Mouse (Mus musculus): Measurements from ENCODE around the gene Cyp4f18. TPM values are rescaled to one million over a fixed set of nuclear protein-coding genes. Genes with fewer than 3 reads are reported as not detected.
"Not testable (repeated sequence)": the region's sequence is repeated elsewhere in the genome, so short reads cannot be mapped to it uniquely, and the experiment has no call there.

Cyp4f18 gene
- polyA plus RNA-seq, 1 experiment from 2014 or later: 4.0 TPM

DNA sequence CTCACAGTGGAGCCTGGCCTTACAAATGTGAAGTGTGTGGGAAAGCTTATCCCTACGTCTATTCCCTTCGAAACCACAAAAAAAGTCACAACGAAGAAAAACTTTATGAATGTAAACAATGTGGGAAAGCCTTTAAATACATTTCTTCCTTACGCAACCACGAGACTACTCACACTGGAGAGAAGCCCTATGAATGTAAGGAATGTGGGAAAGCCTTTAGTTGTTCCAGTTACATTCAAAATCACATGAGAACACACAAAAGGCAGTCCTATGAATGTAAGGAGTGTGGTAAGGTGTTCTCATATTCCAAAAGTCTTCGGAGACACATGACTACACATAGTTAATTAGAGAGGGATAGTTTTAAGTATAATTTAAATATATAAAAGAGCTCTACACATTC is 40.8 kb downstream of the Cyp4f18 start:
- H3K36me3 ChIP-seq: peaks cover 33% of the 10 kb centered on the region
- ATAC-seq (ENCODE audit: insufficient read depth, low FRiP score, low read depth): no peak
- no peak overlapping the region for H3K27ac ChIP-seq
- H3K4me1 ChIP-seq: no peaks in the 10 kb centered on the region
- no peaks in the 10 kb centered on the region for H3K9me3 ChIP-seq
- H3K27me3 ChIP-seq (replicated peaks): no peaks in the 10 kb centered on the region
- 79% methylated on average over 6 of the region's 6 CpGs for WGBS
- H3K9ac ChIP-seq: no peak overlapping the region
- H3K4me2 ChIP-seq: no peak overlapping the region
- H3K4me3 ChIP-seq (replicated peaks): no peak overlapping the region

- H3K4me2 ChIP-seq: no peak overlapping the region
Observed at GRCm38 (mm10) chr8:71968100-71968499, 41.3 kb downstream of the Cyp4f18 start.

DNA sequence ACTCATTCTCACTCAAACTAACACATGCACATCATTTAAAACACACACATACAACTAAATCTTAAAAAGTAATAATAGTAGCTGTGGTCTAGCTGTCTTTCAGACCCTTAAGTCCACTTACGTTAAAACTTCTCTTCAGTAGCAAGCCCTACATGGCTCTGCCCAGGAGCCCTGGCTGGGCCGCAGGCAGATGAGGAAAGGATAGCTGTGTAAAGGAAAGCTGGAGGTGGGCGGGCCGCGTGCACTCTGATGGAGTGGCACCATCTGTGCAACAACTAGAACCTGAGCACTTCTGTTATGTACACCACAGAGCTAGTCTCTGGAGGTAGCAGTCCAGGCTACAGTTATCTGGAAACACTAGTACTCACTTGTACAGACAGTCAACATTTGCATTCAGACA is 42.2 kb downstream of the Cyp4f18 start:
- WGBS: 90% methylated on average over 5 of the region's 5 CpGs
- Histone ChIP-seq H3K36me3 (peaks cover 33% of the 10 kb centered on the region), H3K27ac (no peak overlapping the region), H3K27me3 (replicated peaks) (no peaks in the 10 kb centered on the region), H3K4me2 (no peak overlapping the region), H3K9me3 (no peaks in the 10 kb centered on the region), H3K4me3 (replicated peaks) (no peak overlapping the region), H3K9ac (no peak overlapping the region), H3K4me1 (no peaks in the 10 kb centered on the region)
- ATAC-seq (ENCODE audit: insufficient read depth, low FRiP score, low read depth): no peak

More at GRCm38 (mm10) chr8:71968100-71968499, 41.3 kb downstream of the Cyp4f18 start:
- ATAC-seq (ENCODE audit: insufficient read depth, low FRiP score, low read depth): no peak
- peaks cover 33% of the 10 kb centered on the region for H3K36me3 ChIP-seq
- no peak overlapping the region for H3K27ac ChIP-seq
- H3K9me3 ChIP-seq: no peaks in the 10 kb centered on the region
- no peak overlapping the region for H3K4me3 ChIP-seq (replicated peaks)
- no peaks in the 10 kb centered on the region for H3K27me3 ChIP-seq (replicated peaks)
- no peaks in the 10 kb centered on the region for H3K4me1 ChIP-seq
- WGBS: 92% methylated on average over 6 of the region's 6 CpGs
- no peak overlapping the region for H3K9ac ChIP-seq

GRCm38 (mm10) chr8:71966411-71966810 is 43.0 kb downstream of the Cyp4f18 start:
- Histone ChIP-seq H3K9ac (no peak overlapping the region), H3K9me3 (no peaks in the 10 kb centered on the region), H3K27ac (no peak overlapping the region), H3K36me3 (peaks cover 33% of the 10 kb centered on the region), H3K4me2 (no peak overlapping the region), H3K4me1 (no peaks in the 10 kb centered on the region), H3K4me3 (replicated peaks) (no peak overlapping the region), H3K27me3 (replicated peaks) (no peaks in the 10 kb centered on the region)
- no peak for ATAC-seq (ENCODE audit: insufficient read depth, low FRiP score, low read depth)

GRCm38 (mm10) chr8:71965166-71965565 is 44.3 kb downstream of the Cyp4f18 start:
- WGBS: 92% methylated on average over 2 of the region's 2 CpGs
- H3K4me1 ChIP-seq: no peaks in the 10 kb centered on the region
- H3K9me3 ChIP-seq: no peaks in the 10 kb centered on the region
- H3K27me3 ChIP-seq (replicated peaks): no peaks in the 10 kb centered on the region
- H3K4me3 ChIP-seq (replicated peaks): no peak overlapping the region
- peaks cover 33% of the 10 kb centered on the region for H3K36me3 ChIP-seq
- ATAC-seq (ENCODE audit: insufficient read depth, low FRiP score, low read depth): no peak
- H3K27ac ChIP-seq: no peak overlapping the region
- H3K9ac ChIP-seq: no peak overlapping the region
- no peak overlapping the region for H3K4me2 ChIP-seq

DNA sequence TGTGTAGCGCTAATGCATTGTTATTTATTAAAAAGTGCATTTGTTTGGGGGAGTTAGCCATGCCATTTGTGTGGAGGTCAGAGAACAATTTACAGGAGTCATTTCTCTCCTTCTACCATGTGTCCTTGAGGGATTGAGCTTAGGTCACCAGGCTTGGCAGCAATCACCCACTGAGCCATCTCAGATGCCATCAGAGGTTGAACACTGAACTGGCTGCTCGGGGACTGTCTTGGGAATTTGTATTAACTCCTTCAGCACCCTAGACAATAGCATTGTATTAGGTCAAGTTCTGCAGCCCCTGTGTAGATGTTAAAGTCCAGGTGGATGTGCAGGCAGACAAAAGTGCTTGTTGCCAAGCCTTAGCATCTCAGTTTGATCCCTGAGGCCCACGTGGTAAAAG is 45.4 kb downstream of the Cyp4f18 start:
- Histone ChIP-seq H3K4me3 (replicated peaks) (no peak overlapping the region), H3K9ac (no peak overlapping the region), H3K27ac (no peak overlapping the region), H3K36me3 (peaks cover 30% of the 10 kb centered on the region), H3K4me1 (no peaks in the 10 kb centered on the region), H3K9me3 (no peaks in the 10 kb centered on the region), H3K27me3 (replicated peaks) (no peaks in the 10 kb centered on the region), H3K4me2 (no peak overlapping the region)
- ATAC-seq (ENCODE audit: insufficient read depth, low FRiP score, low read depth): no peak
- WGBS: 80% methylated on average over 3 of the region's 3 CpGs

DNA sequence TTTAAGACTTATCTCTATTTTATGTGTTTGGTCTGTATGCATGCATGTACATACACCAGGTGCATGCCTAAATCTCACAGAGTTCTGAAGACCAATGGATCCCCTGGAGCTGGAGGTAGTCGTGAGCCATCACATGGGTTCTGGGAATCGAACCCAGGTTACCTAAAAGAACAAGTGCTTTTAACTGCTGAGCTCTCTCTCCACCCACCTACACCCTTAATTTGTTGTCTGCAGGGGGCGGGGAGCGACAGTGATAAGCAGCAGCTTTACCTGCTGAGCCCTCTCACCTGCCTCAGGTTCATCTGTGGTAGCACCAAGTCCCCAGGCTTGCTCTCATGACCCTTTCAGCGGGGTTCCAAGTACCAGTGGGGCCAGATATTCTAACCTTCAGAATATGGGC is 47.6 kb downstream of the Cyp4f18 start:
- H3K9ac ChIP-seq: no peak overlapping the region
- no peaks in the 10 kb centered on the region for H3K27me3 ChIP-seq (replicated peaks)
- no peaks in the 10 kb centered on the region for H3K9me3 ChIP-seq
- H3K4me1 ChIP-seq: no peaks in the 10 kb centered on the region
- 83% methylated on average over 5 of the region's 5 CpGs for WGBS
- no peak overlapping the region for H3K4me3 ChIP-seq (replicated peaks)
- no peak overlapping the region for H3K27ac ChIP-seq
- no peak for ATAC-seq (ENCODE audit: insufficient read depth, low FRiP score, low read depth)
- no peak overlapping the region for H3K4me2 ChIP-seq
- peaks cover 11% of the 10 kb centered on the region for H3K36me3 ChIP-seq

GRCm38 (mm10) chr8:71960483-71960882 is 48.9 kb downstream of the Cyp4f18 start:
- H3K4me1 ChIP-seq: no peaks in the 10 kb centered on the region
- no peak overlapping the region for H3K9ac ChIP-seq
- no peak overlapping the region for H3K4me3 ChIP-seq (replicated peaks)
- H3K9me3 ChIP-seq: no peaks in the 10 kb centered on the region
- H3K27ac ChIP-seq: no peak overlapping the region
- no peaks in the 10 kb centered on the region for H3K27me3 ChIP-seq (replicated peaks)
- no peak overlapping the region for H3K4me2 ChIP-seq
- peaks cover under 1% of the 10 kb centered on the region; the same call in 1 of the 2 replicates for H3K36me3 ChIP-seq
- no peak for ATAC-seq (ENCODE audit: insufficient read depth, low FRiP score, low read depth)

DNA sequence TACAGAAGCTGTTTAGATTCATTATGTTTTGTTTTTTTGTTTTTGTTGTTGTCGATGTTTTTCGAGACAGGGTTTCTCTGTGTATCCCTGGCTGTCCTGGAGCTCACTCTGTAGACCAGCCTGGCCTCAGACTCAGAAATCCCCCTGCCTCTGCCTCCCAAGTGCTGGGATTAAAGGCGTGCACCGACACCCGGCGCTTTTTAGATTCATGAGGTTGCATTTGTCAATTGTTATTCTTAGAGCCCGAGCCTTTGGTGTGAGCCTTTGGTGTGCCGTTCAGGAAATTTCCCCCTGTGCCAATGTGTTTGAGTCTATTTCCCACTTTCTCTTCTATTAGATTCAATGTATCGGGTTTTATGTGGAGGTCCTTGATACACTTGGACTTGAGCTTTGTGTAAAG is 54.8 kb downstream of the Cyp4f18 start:
- Histone ChIP-seq H3K9me3 (no peaks in the 10 kb centered on the region), H3K4me2 (no peak overlapping the region), H3K4me3 (replicated peaks) (no peak overlapping the region), H3K27me3 (replicated peaks) (no peaks in the 10 kb centered on the region), H3K36me3 (peaks cover 9% of the 10 kb centered on the region; the same call in 1 of the 2 replicates), H3K9ac (no peak overlapping the region), H3K4me1 (peaks cover 5% of the 10 kb centered on the region; the same call in 1 of the 2 replicates), H3K27ac (no peak overlapping the region)
- ATAC-seq (ENCODE audit: insufficient read depth, low FRiP score, low read depth): no peak
- 96% methylated on average over 9 of the region's 9 CpGs for WGBS

DNA sequence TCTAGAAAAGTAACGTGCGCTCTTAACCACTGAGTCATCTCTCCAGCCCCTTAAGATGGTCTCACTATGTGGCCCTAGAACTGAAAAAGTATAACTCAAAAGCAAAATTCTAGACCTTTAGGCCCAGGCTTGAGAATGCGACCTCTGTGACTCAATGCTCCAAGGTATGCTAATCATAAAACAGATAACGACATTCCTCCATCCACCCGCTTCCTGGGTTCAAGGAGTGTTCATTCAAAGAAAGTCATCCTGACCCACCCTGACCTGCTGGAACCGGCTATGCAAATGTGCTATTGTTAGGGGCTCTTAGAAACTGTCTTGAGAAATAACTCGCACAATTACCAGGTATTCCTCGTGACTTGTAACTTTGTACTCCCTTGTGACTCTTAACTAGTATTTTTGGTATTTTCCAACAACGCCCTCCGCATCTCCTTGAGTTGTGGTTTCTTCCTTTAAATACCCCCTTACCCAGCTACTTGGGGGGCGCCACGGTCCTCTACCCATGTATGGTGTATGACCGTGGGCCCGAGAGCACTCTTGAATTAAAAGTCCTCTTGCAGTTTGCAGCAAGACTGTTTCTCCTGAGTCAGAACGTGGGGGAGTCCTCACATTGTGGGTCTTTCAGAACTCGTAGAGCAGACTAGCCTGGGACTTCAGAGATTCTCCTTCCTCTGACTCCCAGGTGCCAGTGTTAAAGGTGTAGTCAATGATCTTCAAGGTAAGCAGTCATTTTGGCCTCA is 56.3 kb downstream of the Cyp4f18 start:
- H3K27me3 ChIP-seq (replicated peaks); H3K9me3 ChIP-seq; H3K36me3 ChIP-seq; H3K4me2 ChIP-seq; H3K27ac ChIP-seq; H3K9ac ChIP-seq; H3K4me3 ChIP-seq (replicated peaks); H3K4me1 ChIP-seq; ATAC-seq (ENCODE audit: insufficient read depth, low FRiP score, low read depth): not testable (repeated sequence)
- WGBS: 92% methylated on average over 16 of the region's 16 CpGs

- H3K9me3 ChIP-seq: no peaks in the 10 kb centered on the region
- H3K36me3 ChIP-seq: peaks cover 9% of the 10 kb centered on the region; the same call in 1 of the 2 replicates
- H3K9ac ChIP-seq: no peak overlapping the region
- no peak for ATAC-seq (ENCODE audit: insufficient read depth, low FRiP score, low read depth)
- H3K4me2 ChIP-seq: peak overlapping the region; percentile 63; the same call in 1 of the 2 replicates
- no peak overlapping the region for H3K4me3 ChIP-seq (replicated peaks)
- WGBS: 76% methylated on average over 1 of the region's 1 CpGs
- H3K4me1 ChIP-seq: peaks cover 5% of the 10 kb centered on the region; the same call in 1 of the 2 replicates
- no peaks in the 10 kb centered on the region for H3K27me3 ChIP-seq (replicated peaks)
- no peak overlapping the region for H3K27ac ChIP-seq
Observed at GRCm38 (mm10) chr8:71952489-71952888, 56.9 kb downstream of the Cyp4f18 start.

- peak overlapping the region; percentile 32; the same call in 1 of the 2 replicates for H3K9ac ChIP-seq
- 22% methylated on average over 14 of the region's 14 CpGs for WGBS
- H3K36me3 ChIP-seq: peaks cover 9% of the 10 kb centered on the region; the same call in 1 of the 2 replicates
- H3K4me3 ChIP-seq (replicated peaks): peak overlapping the region; percentile 83
- no peaks in the 10 kb centered on the region for H3K9me3 ChIP-seq
- ATAC-seq (ENCODE audit: insufficient read depth, low FRiP score, low read depth): no peak
- H3K4me2 ChIP-seq: peak overlapping the region; percentile 63
- peaks cover 5% of the 10 kb centered on the region; the same call in 1 of the 2 replicates for H3K4me1 ChIP-seq
- H3K27me3 ChIP-seq (replicated peaks): no peaks in the 10 kb centered on the region
- 0 out of 2 replicates have a peak overlapping the region, but pooled peaks have one; percentile 36 for H3K27ac ChIP-seq
Observed at GRCm38 (mm10) chr8:71951436-71952161, 57.8 kb downstream of the Cyp4f18 start.

Data from stomach, embryonic 15.5 days (tissue).